Mouse (Mus musculus) embryonic facial prominence, embryonic 12.5 days (tissue): ENCODE data around the gene Astn2. TPM values are rescaled to one million over a fixed set of nuclear protein-coding genes. Genes with fewer than 3 reads are reported as not detected.
"Not testable (repeated sequence)": the region's sequence is repeated elsewhere in the genome, so short reads cannot be mapped to it uniquely, and the experiment has no call there.

ENCODE experiments used
- ATAC-seq: fragments of 200-750 bp; cut with Nextera tagmentation; 2 replicates; pipeline ENCODE4 v1.8.0; 2017; ENCODE audit not compliant: insufficient number of reproducible peaks, insufficient read depth, low FRiP score, low TSS enrichment
- H3K27ac ChIP-seq: fragments of 300-500 bp; sonication (generic); 2 replicates; pipeline ENCODE4 v1.5.1; 2016; ENCODE audit warnings: mild to moderate bottlenecking
- H3K27me3 ChIP-seq: fragments of 300-500 bp; sonication (generic); 2 replicates; pipeline ENCODE4 v1.6.1; 2016; ENCODE audit warnings: mild to moderate bottlenecking, moderate library complexity
- H3K36me3 ChIP-seq: fragments of 300-500 bp; sonication (generic); 2 replicates; pipeline ENCODE4 v1.6.1; 2016; ENCODE audit warnings: mild to moderate bottlenecking
- H3K4me1 ChIP-seq: fragments of 300-500 bp; sonication (generic); 2 replicates; pipeline ENCODE4 v1.6.1; 2016
- H3K4me2 ChIP-seq: fragments of 300-500 bp; sonication (generic); replicated peaks from 2 replicates; pipeline ENCODE4 v1.6.1; 2016; ENCODE audit warnings: mild to moderate bottlenecking, moderate library complexity
- H3K4me3 ChIP-seq: fragments of 300-500 bp; sonication (generic); 2 replicates; pipeline ENCODE4 v1.5.1; 2016; ENCODE audit warnings: mild to moderate bottlenecking
- H3K9ac ChIP-seq: fragments of 300-500 bp; sonication (generic); 2 replicates; pipeline ENCODE4 v1.6.1; 2016; ENCODE audit warnings: mild to moderate bottlenecking, moderate library complexity
- H3K9me3 ChIP-seq: fragments of 300-500 bp; sonication (generic); 2 replicates; pipeline ENCODE4 v1.6.1; 2016; ENCODE audit warnings: mild to moderate bottlenecking, moderate library complexity
- WGBS: fragments of 180-500 bp; shearing (Covaris S2); methylation state at CpG from one replicate; pipeline ENCODE4 v1.1.7; 2016; 5-methylcytosine and 5-hydroxymethylcytosine counted together
- polyA plus RNA-seq: library from polyadenylated mRNA; unstranded; fragments of >200 nt; fragmentation: Nextera tagmentation; extraction: Ambion mirVana; gene quantifications from 2 replicates; pipeline ENCODE4 v1.2.1, GENCODE M21; 2016

The Astn2 gene
- polyA plus RNA-seq, 1 experiment from 2014 or later: 1.6 TPM

DNA sequence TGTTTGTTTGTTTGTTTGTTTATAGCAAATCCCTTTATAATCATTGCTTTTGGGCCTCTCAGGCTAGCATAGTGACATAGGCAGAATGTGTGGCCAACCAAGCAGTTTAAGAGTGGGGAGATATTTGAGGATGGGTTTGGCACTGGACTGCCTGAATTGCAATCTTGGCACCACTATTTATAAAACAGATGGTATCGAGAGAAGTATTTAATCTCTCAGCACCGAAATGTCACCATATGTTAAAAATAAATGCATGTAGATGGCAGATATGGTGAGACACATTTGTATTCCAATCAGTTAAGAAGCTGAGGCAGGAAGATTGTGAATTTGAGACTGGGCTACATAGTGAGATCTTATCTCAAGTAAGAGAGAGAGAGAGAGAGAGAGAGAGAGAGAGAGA lies 692.7 kb downstream of the Astn2 start:
- no peaks in the 10 kb centered on the region for H3K36me3 ChIP-seq
- 83% methylated on average over 2 of the region's 2 CpGs for WGBS
- ATAC-seq: no peak
- no peak overlapping the region for H3K9ac ChIP-seq
- H3K4me3 ChIP-seq: no peak overlapping the region
- H3K4me1 ChIP-seq: no peaks in the 10 kb centered on the region
- no peak overlapping the region for H3K4me2 ChIP-seq
- no peaks in the 10 kb centered on the region for H3K9me3 ChIP-seq
- no peak overlapping the region for H3K27ac ChIP-seq
- H3K27me3 ChIP-seq: no peaks in the 10 kb centered on the region

- Histone ChIP-seq H3K4me2 (no peak overlapping the region), H3K27ac (no peak overlapping the region), H3K4me1 (no peaks in the 10 kb centered on the region), H3K27me3 (no peaks in the 10 kb centered on the region), H3K4me3 (no peak overlapping the region), H3K9me3 (no peaks in the 10 kb centered on the region), H3K36me3 (no peaks in the 10 kb centered on the region), H3K9ac (no peak overlapping the region)
- ATAC-seq: no peak
Observed at GRCm38 (mm10) chr4:65710623-65711022, 693.8 kb downstream of the Astn2 start.

DNA sequence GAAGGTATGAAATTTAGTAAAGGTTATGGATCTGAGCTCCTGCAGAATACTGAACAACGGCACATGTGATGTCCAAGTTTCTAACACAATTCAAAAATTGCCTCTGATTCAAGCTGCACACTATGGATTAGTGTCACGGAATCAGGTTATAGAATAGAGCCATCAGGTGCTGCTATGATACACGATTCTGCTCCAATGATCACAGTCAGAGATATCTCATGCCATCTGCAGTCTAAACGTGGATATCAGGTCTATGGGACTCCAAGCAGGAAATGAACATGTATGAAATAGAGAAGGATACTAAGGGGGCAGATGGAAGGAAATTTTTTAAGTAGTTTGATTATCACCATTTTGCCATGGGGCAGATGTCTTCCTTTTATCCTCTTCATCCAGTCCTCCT lies 702.6 kb downstream of the Astn2 start:
- H3K9ac ChIP-seq: no peak overlapping the region
- H3K4me1 ChIP-seq: no peaks in the 10 kb centered on the region
- no peak overlapping the region for H3K4me2 ChIP-seq
- H3K27ac ChIP-seq: no peak overlapping the region
- no peaks in the 10 kb centered on the region for H3K9me3 ChIP-seq
- WGBS: 72% methylated on average over 4 of the region's 4 CpGs
- no peak overlapping the region for H3K4me3 ChIP-seq
- H3K36me3 ChIP-seq: no peaks in the 10 kb centered on the region
- no peak for ATAC-seq
- H3K27me3 ChIP-seq: no peaks in the 10 kb centered on the region

GRCm38 (mm10) chr4:65699743-65700361 lies 704.6 kb downstream of the Astn2 start:
- H3K4me1 ChIP-seq: no peaks in the 10 kb centered on the region
- H3K36me3 ChIP-seq: no peaks in the 10 kb centered on the region
- H3K9ac ChIP-seq: no peak overlapping the region
- no peak overlapping the region for H3K27ac ChIP-seq
- ATAC-seq: peak; percentile 69; the same call in 1 of the 2 replicates
- H3K27me3 ChIP-seq: no peaks in the 10 kb centered on the region
- no peak overlapping the region for H3K4me2 ChIP-seq
- no peak overlapping the region for H3K4me3 ChIP-seq
- H3K9me3 ChIP-seq: no peaks in the 10 kb centered on the region
- 70% methylated on average over 8 of the region's 8 CpGs for WGBS

DNA sequence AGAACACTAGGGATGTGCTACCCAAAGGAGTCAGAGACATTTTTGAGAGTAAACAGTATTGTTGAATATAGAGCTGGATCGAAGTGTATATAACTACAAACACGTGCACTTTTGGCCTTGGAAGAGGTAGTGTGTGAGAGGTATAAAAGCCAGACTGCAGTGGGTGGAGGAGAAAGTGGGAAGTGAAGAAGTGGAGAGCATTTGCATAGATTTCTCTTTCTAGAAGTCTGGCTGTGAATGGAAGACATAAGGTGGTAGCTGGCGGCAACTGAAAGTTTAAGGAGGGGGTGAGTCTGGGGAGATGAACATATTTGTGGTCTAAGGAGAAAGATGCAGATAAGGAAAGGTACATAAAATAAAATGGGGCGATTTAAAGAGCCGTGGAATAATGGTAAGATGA lies 709.2 kb downstream of the Astn2 start:
- Histone ChIP-seq H3K9me3 (no peaks in the 10 kb centered on the region), H3K27ac (no peak overlapping the region), H3K27me3 (no peaks in the 10 kb centered on the region), H3K36me3 (no peaks in the 10 kb centered on the region), H3K9ac (no peak overlapping the region), H3K4me3 (no peak overlapping the region), H3K4me1 (no peaks in the 10 kb centered on the region), H3K4me2 (no peak overlapping the region)
- no peak for ATAC-seq
- WGBS: 87% methylated on average over 5 of the region's 5 CpGs

GRCm38 (mm10) chr4:65694011-65694410 lies 710.4 kb downstream of the Astn2 start:
- no peak overlapping the region for H3K4me3 ChIP-seq
- no peaks in the 10 kb centered on the region for H3K4me1 ChIP-seq
- WGBS: 90% methylated on average over 5 of the region's 5 CpGs
- no peaks in the 10 kb centered on the region for H3K9me3 ChIP-seq
- H3K27ac ChIP-seq: no peak overlapping the region
- H3K27me3 ChIP-seq: no peaks in the 10 kb centered on the region
- H3K36me3 ChIP-seq: no peaks in the 10 kb centered on the region
- H3K9ac ChIP-seq: no peak overlapping the region
- no peak for ATAC-seq
- H3K4me2 ChIP-seq: no peak overlapping the region

DNA sequence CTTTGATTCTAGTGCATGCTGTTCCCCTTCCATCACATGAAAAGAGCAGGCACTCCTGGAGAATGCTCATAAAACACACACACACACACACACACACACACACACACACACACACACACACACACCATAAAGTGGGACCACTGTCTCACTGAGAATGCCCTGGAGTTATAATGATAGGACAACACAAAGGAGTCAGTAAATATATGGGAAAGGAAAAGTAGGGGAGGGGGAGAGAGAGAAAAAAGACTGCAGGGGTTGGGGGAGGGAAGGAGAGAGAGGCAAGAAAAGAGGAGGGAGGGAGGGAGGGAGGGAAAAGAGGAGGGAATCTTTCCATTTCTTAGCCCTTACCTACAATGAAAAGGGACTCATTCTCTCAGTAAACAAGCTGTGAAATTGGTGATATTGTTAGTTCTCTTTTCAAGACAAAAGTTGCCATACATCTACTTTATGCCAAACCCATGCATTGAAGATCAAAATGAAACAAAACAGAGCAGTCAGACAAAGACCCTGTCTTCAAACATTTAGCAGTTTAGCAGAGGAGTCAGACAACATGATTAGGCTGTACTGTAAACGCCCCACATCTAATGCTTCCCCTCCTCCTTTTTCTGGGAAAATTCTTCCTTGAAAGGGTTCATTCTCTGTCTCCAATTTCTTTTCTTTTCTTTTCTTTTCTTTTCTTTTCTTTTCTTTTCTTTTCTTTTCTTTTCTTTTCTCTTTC lies 717.2 kb downstream of the Astn2 start:
- no peak overlapping the region for H3K9ac ChIP-seq
- 34% methylated on average over 1 of the region's 1 CpGs for WGBS
- H3K27ac ChIP-seq: no peak overlapping the region
- ATAC-seq: no peak
- no peak overlapping the region for H3K4me2 ChIP-seq
- no peaks in the 10 kb centered on the region for H3K36me3 ChIP-seq
- H3K27me3 ChIP-seq: no peaks in the 10 kb centered on the region
- H3K4me1 ChIP-seq: no peaks in the 10 kb centered on the region
- no peaks in the 10 kb centered on the region for H3K9me3 ChIP-seq
- H3K4me3 ChIP-seq: no peak overlapping the region

GRCm38 (mm10) chr4:65686258-65687005 lies 718.0 kb downstream of the Astn2 start:
- Histone ChIP-seq H3K4me2 (no peak overlapping the region), H3K4me1 (no peaks in the 10 kb centered on the region), H3K4me3 (no peak overlapping the region), H3K27ac (no peak overlapping the region), H3K9ac (no peak overlapping the region), H3K9me3 (no peaks in the 10 kb centered on the region), H3K36me3 (no peaks in the 10 kb centered on the region), H3K27me3 (no peaks in the 10 kb centered on the region)
- peak; percentile 75 for ATAC-seq
- WGBS: 38% methylated on average over 3 of the region's 3 CpGs

- Histone ChIP-seq H3K4me1 (no peaks in the 10 kb centered on the region), H3K36me3 (no peaks in the 10 kb centered on the region), H3K27ac (no peak overlapping the region), H3K4me3 (no peak overlapping the region), H3K9ac (no peak overlapping the region), H3K9me3 (no peaks in the 10 kb centered on the region), H3K27me3 (no peaks in the 10 kb centered on the region), H3K4me2 (no peak overlapping the region)
- WGBS: 81% methylated on average over 3 of the region's 3 CpGs
- ATAC-seq: no peak
Observed at GRCm38 (mm10) chr4:65684401-65684800, 720.0 kb downstream of the Astn2 start.

DNA sequence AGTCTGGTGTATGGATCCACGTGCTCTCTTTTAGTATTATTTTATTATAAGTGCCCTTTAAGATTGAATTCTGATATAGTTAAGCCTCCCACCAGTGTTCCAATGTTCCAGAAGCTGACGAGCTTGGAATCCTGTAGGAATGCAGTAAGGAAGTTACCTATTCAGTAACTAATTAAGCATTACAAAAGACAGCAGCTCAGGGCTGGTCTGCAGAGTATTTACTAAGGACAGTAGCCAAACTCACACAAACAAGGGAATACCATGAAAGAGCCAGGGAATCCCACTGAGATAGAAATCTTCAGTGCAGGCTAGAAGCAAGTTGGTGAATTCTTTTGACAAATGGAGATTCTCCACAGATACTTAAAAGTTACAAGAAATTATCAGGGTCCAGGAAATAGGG lies 724.6 kb downstream of the Astn2 start:
- H3K4me2 ChIP-seq, ATAC-seq: not testable (repeated sequence)

DNA sequence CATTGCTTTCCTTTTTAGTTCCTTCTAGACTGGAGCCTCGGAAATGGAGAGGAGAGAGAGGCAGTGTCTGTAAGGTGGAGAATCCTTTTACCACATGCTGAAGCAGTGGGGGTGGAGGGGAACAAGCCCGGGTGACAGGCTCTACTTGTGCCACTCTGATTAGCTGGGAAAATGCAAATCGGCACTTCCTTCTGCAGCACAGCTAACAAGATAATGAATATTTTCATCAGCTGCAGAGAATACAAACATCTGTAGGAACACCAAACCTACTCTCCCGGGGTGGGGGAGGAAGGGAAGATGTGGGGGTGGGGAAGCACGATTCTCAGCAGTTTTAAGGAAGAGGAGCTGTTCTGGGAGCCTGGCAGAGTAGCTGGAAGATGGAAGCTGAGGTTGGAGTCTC lies 725.5 kb downstream of the Astn2 start:
- 26% methylated on average over 5 of the region's 5 CpGs for WGBS
- H3K4me2 ChIP-seq: 0 out of 2 replicates have a peak overlapping the region, but pooled peaks have one; percentile 1
- H3K4me1 ChIP-seq: no peaks in the 10 kb centered on the region
- no peak for ATAC-seq
- no peak overlapping the region for H3K4me3 ChIP-seq
- no peaks in the 10 kb centered on the region for H3K36me3 ChIP-seq
- no peak overlapping the region for H3K9ac ChIP-seq
- no peaks in the 10 kb centered on the region for H3K9me3 ChIP-seq
- H3K27me3 ChIP-seq: no peaks in the 10 kb centered on the region
- H3K27ac ChIP-seq: no peak overlapping the region

More for the DNA sequence above, 724.6 kb downstream of the Astn2 start:
- not testable (repeated sequence) for H3K36me3 ChIP-seq, H3K9me3 ChIP-seq, H3K9ac ChIP-seq, H3K4me3 ChIP-seq, H3K27ac ChIP-seq, H3K4me1 ChIP-seq, H3K27me3 ChIP-seq
- 34% methylated on average over 2 of the region's 2 CpGs for WGBS

GRCm38 (mm10) chr4:65678495-65678894 lies 725.9 kb downstream of the Astn2 start:
- H3K27me3 ChIP-seq: no peaks in the 10 kb centered on the region
- H3K4me2 ChIP-seq: no peak overlapping the region
- H3K4me1 ChIP-seq: no peaks in the 10 kb centered on the region
- no peak for ATAC-seq
- H3K36me3 ChIP-seq: no peaks in the 10 kb centered on the region
- H3K4me3 ChIP-seq: no peak overlapping the region
- H3K9ac ChIP-seq: no peak overlapping the region
- no peaks in the 10 kb centered on the region for H3K9me3 ChIP-seq
- H3K27ac ChIP-seq: no peak overlapping the region
- 56% methylated on average over 5 of the region's 5 CpGs for WGBS
